In genomic region chr10:24609146-24609545, GRCm38 (mm10) we compare ENCODE assay signal across 23 mouse cellular contexts. TPM values are rescaled to one million over a fixed set of nuclear protein-coding genes. Genes with fewer than 3 reads are reported as not detected.
"Had no signal": no experiment of that assay in that cellular context is flagged by ENCODE, and none has a peak within 500 bp of the region (broad histone marks: within the 10 kb centered on the region; RNA-seq: fewer than 3 reads in every experiment).

No protein-coding gene starts in this region.

- H3K27ac ChIP-seq: embryonic facial prominence, embryonic 10.5 days; embryonic facial prominence, embryonic 12.5 days; embryonic facial prominence, embryonic 13.5 days; embryonic facial prominence, embryonic 15.5 days; forebrain, embryonic 10.5 days; forebrain, embryonic 12.5 days; forebrain, embryonic 13.5 days; forebrain, embryonic 15.5 days; heart, embryonic 10.5 days had no signal

- H3K27me3 ChIP-seq: embryonic facial prominence, embryonic 12.5 days; embryonic facial prominence, embryonic 13.5 days; embryonic facial prominence, embryonic 15.5 days; forebrain, embryonic 12.5 days; forebrain, embryonic 13.5 days; forebrain, embryonic 15.5 days had no signal

- H3K4me1 ChIP-seq: embryonic facial prominence, embryonic 10.5 days; embryonic facial prominence, embryonic 12.5 days; embryonic facial prominence, embryonic 13.5 days; embryonic facial prominence, embryonic 15.5 days; forebrain, embryonic 10.5 days; forebrain, embryonic 12.5 days; forebrain, embryonic 13.5 days; forebrain, embryonic 15.5 days; heart, embryonic 10.5 days had no signal

- ATAC-seq: forebrain, embryonic 13.5 days; forebrain, embryonic 14.5 days; forebrain, embryonic 15.5 days; forebrain, embryonic 16.5 days; forebrain, postnatal 0 days had no signal

- H3K4me2 ChIP-seq: embryonic facial prominence, embryonic 12.5 days; embryonic facial prominence, embryonic 13.5 days; embryonic facial prominence, embryonic 15.5 days; forebrain, embryonic 12.5 days; forebrain, embryonic 13.5 days; forebrain, embryonic 15.5 days; heart, embryonic 11.5 days had no signal

- H3K9me3 ChIP-seq: embryonic facial prominence, embryonic 10.5 days; embryonic facial prominence, embryonic 12.5 days; embryonic facial prominence, embryonic 13.5 days; embryonic facial prominence, embryonic 15.5 days; forebrain, embryonic 10.5 days; forebrain, embryonic 12.5 days; forebrain, embryonic 13.5 days; forebrain, embryonic 15.5 days; heart, embryonic 10.5 days had no signal

- H3K4me3 ChIP-seq: embryonic facial prominence, embryonic 10.5 days; embryonic facial prominence, embryonic 12.5 days; embryonic facial prominence, embryonic 13.5 days; embryonic facial prominence, embryonic 15.5 days; erythroblast, embryonic 14.5 days; forebrain, embryonic 10.5 days; forebrain, embryonic 12.5 days; forebrain, embryonic 13.5 days; forebrain, embryonic 15.5 days; gastrocnemius, adult 2 months; heart, embryonic 10.5 days had no signal

- H3K36me3 ChIP-seq: embryonic facial prominence, embryonic 10.5 days; embryonic facial prominence, embryonic 12.5 days; embryonic facial prominence, embryonic 13.5 days; embryonic facial prominence, embryonic 15.5 days; forebrain, embryonic 10.5 days; forebrain, embryonic 12.5 days; forebrain, embryonic 15.5 days; heart, embryonic 10.5 days had no signal

- DNase-seq: cerebellum, adult 9-11 months; cerebellum, postnatal 10 days; cerebellum, postnatal 14 days; cerebellum, postnatal 25 days; cerebellum, postnatal 36 days; embryo, embryonic 11 days; forebrain, postnatal 0 days had no signal

- H3K9ac ChIP-seq: embryonic facial prominence, embryonic 12.5 days; embryonic facial prominence, embryonic 13.5 days; embryonic facial prominence, embryonic 15.5 days; forebrain, embryonic 12.5 days; forebrain, embryonic 13.5 days; forebrain, embryonic 15.5 days; forebrain, postnatal 0 days had no signal

RNA-seq across cellular contexts. Expression of gene Ccn2, which starts 13.9 kb away (rescaled TPM):
- total RNA-seq: common myeloid progenitor, adult 5-6 weeks; granulocyte monocyte progenitor cell, adult 5-6 weeks had no signal
- polyA plus RNA-seq: erythroblast, embryonic 14.5 days had no signal
